Mouse (Mus musculus): Measurements from ENCODE around the gene Vmn1r7.
"Not testable (repeated sequence)": the region's sequence is repeated elsewhere in the genome, so short reads cannot be mapped to it uniquely, and the experiment has no call there.

Gene Vmn1r7

DNA sequence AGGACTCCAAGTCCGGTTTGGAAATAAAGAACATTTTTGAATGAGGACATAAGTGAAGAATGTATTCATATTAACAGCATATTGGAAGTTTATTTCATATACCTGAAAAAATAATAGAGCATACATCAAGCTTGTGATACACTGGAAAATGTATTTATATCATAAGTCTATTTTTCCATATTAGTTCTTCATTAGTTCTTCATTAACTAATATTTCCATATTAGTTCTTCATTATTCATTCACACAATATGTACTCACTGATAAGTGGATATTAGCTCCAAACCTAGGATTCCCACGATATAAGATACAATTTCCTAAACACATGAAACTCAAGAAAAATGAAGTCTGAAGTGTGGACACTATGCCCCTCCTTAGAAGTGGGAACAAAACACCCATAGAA lies at the start of gene Vmn1r7:
Gene Vmn1r7, minus strand, starts transcription at position 101 of the 400 bp plus-strand sequence.
- not testable (repeated sequence) for DNase-seq (ENCODE audit: low spot score in 2 of 2)

GRCm38 (mm10) chr6:57066487-57066886 lies 41.4 kb upstream of the Vmn1r7 start, which contains the start of gene Vmn1r9:
TSS of gene Vmn1r9 (plus strand) at chr6:57066787.
- no peak for DNase-seq (ENCODE audit: low spot score in 2 of 2)

GRCm38 (mm10) chr6:57063730-57064129 lies 38.6 kb upstream of the Vmn1r7 start:
- no peak for DNase-seq (ENCODE audit: low spot score in 2 of 2)

DNA sequence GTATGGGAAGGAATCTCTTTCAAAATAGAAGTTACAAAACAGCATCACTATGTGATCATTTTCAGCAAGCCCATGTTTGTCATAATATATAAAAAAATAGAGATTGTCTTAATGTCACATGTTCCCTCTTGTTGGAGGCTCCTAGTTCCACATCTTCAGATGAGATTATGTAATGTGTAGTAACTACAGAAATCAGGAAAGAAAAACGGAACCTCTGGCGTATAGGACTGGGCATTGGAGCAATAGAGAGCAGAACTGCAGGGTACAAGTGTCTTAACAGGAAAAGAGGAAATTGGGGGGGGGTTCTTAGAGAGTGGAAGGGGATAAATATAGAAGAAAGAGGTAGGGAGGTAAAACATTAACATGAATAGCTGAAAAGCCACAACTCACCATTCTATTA lies 9.6 kb upstream of the Vmn1r7 start:
- no peak for DNase-seq (ENCODE audit: low spot score in 2 of 2)

- DNase-seq (ENCODE audit: low spot score in 2 of 2), result no peak
Measured at GRCm38 (mm10) chr6:57031984-57032383, 6.9 kb upstream of the Vmn1r7 start, which contains the start of gene Vmn1r8. TSS of gene Vmn1r8 (plus strand) at chr6:57032284.

DNA sequence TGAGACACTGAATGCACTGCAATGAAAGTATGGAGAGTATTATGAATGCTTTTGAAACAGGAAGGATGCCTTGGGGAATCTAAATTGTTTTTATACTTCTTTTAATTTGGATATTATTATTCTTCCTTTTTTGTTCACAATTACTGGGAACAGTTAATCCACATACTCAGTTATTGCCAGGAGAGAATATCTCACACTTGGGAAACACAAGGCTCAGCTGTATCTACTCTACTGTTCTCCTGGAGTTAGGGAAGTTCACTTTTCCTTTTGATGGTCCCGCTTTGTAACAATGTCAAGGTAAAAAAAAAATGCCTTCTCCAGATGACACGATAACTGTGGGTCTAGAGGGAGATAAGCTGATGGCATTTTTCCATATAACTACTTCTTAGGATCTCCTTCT lies 28.2 kb downstream of the Vmn1r7 start, which contains the start of gene Vmn1r6:
Gene Vmn1r6, plus strand, starts transcription at position 301 of the 400 bp plus-strand sequence.
- no peak for DNase-seq (ENCODE audit: low spot score in 2 of 2)
